Mouse (Mus musculus): Measurements from ENCODE around the gene Col4a2.

The Col4a2 gene

DNA sequence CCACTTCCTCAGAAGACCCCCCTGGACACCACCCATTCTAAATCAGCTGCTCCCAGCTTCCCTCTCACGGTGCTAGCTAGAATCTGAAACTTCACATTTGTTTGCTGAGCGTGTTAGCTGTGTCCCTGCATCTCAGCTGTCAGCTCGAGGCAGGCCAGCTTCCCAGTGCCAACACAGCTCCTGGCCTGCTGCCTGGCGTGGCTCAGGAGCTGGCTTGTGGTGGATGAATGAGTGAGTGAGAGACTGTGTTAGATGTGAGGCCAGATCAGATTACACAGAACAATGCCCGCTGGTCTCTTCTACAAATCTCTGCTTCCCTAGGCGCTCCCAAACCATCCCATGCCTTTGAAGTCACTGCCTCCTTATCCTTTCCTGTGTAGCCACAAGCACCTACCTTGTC is 106.6 kb downstream of the Col4a2 start:
- in situ Hi-C loops (cut with MboI): no loop called here

DNA sequence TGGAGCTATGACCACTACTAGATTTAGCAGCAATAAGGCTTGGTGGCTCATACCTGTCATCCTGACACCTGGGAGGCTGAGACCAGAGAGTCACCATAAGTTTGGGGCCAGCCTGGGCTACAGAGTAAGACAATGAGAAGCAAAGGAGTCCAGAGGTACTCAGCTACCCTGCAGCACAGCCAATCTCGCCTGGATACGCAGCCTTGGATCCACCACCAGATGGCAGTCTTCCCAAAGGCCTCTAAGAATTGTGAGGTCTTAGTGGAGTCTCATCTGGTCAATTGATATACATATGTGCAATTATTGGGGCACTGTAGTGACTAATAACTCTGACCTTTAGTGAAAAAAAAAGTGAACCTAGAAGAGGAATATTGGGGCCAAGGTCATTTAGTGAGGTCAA is 107.0 kb downstream of the Col4a2 start:
- in situ Hi-C loops (cut with MboI): no loop called here

DNA sequence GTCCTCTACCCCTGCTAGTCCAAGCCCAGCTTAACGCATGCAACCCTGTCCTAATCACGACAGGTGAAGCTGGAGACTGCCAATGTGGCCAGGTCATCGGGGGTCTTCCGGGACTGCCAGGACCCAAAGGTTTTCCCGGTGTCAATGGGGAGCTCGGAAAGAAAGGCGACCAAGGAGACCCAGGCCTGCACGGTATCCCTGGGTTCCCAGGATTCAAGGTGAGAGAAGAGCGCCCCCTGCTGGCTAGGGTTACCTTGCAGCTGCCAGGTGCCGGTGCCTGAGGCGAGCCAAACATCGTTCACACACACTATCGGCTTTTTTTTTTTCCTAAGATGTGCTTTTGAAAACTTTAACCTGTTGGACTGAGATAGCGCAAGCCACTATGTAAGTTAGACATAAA is 108.5 kb downstream of the Col4a2 start:
- in situ Hi-C loops (cut with MboI): no loop called here

DNA sequence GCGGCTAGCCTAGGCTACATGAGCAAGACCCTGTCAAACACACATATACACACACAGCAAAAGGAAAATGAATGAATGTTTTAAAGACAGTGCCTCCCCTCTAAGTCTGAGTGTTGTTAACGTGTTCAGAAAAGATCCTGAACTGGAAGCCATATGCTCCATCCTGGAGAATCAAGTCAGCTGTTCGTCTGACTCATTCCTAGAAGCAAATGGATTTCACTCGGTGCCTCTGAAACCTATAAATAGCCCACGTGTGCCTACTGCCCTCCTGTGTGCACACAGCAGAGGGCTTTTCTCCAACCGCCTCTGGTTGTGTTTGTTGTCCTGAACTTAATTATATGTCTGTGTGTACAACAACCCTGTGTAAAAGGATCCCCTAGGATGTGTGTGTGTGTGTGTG is 109.4 kb downstream of the Col4a2 start:
- in situ Hi-C loops (cut with MboI): no loop called here

DNA sequence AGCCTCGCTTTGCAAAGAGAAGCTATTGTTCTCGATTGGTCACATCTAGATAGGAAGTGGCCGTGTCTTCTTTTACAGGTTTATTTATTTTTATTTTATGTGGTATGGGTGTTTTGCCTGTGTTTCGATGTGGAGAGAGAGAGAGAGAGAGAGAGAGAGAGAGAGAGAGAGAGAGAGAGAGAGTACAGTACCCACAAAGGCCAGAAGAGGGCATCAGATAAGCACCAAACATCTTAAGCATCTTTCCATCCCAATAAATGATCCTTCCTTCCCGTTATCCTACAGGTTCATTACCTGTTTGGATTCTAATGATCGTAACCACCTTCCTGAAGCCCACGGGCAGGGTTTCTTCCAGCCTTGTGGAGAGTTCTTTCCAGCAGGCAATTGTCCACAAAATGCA is 110.5 kb downstream of the Col4a2 start:
- in situ Hi-C loops (cut with MboI): no loop called here

DNA sequence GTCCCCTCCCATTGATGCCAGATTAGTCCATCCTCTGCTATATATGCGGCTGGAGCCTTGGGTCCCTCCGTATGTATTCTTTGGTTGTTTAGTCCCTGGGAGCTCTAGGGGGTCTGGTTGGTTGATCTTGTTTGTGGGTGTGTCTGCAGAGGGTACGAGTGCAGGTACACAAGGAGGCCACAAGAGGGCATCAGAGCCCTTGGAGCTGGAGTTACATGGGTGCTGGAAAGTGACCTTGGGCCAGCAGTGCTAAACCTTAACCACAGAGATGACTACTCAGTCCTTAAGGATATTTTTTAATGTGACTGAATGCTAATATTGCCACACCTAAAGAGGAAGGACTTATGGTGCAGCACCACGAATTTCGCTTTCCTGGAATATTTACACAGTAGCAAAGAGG is 118.1 kb downstream of the Col4a2 start:
- in situ Hi-C loops (cut with MboI): no loop called here

DNA sequence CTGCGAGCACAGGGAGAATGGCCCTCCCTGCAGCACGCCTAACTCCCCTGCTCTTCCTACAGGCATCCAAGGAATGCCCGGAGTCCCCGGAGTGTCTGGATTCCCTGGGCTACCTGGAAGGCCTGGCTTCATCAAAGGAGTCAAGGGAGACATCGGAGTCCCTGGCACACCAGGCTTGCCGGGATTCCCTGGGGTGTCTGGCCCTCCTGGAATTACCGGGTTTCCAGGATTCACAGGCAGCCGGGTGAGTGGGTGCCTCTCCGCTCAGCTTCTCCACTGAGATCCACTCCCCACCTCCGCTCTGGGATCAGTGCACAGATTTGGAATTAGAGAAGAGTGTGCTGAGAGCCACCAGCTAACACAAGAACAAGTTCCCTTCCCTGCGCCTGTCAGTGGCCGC is 125.3 kb downstream of the Col4a2 start:
- in situ Hi-C loops (cut with MboI): no loop called here

DNA sequence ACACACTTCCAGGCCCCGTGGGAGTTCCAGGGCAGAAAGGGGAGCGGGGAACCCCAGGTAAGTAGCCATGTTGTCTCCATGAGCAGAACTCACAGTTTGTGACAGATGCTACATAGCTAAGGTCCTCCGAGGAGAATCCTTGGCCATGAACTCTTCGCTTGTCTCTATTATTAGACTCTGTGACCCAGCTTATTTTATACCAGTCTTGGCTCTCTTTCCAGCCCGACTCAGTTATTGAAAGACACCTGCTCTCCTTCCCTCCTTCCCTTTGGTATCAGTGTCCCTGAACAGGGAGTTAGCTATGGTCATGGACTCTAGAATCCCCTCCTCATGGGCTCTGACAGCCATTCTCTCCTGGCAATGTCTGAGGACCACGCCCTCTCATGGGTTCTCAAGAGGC is 128.7 kb downstream of the Col4a2 start:
- in situ Hi-C loops (cut with MboI): no loop called here

DNA sequence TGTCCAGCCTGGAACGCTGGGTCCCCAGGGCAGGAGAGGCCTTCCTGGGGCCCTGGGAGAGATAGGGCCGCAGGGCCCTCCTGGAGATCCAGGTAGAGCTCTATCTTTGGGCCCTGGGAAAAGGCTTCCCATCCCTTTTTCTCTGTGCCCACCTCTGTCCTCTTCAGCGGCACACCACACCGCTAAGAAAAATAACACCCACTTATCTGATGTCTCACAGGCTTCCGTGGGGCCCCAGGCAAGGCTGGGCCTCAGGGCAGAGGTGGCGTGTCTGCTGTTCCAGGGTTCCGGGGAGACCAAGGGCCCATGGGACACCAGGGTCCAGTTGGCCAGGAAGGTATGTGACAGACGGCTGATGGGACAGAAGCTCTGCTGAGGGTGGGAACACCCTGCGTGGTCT is 131.0 kb downstream of the Col4a2 start:
- in situ Hi-C loops (cut with MboI): no loop called here

DNA sequence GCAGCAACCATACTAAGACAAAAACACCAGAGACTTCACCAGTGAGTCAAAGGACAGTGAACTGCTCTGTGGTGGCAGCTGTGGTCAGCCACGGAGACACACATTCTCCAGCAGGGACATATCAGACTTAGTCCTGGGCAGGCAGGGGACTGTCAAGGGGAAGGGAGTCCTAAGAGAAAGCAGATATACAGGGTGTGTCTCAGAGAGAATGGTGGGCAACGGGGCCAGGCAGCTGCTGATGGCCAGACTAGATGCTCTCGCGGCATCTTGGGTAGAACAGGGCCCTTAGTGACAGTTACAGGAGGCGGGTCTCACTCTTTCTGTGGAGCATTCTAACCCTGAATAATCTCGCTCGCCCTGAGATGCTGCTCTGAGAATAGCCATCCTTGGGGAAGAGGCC is 131.6 kb downstream of the Col4a2 start:
- in situ Hi-C loops (cut with MboI): no loop called here

DNA sequence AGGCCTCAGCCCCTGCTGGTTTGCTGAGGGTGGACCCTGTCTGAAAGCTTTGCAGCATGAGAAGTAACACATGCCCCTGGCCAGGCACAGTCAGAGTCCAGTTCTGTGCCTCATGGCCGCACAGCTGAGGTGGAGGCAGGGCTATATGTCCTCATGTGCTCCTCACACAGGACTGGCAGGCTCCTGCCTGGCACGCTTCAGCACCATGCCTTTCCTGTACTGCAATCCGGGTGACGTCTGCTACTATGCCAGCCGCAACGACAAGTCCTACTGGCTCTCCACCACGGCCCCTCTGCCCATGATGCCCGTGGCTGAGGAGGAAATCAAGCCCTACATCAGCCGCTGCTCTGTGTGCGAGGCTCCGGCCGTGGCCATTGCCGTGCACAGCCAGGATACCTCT is 133.2 kb downstream of the Col4a2 start:
- in situ Hi-C loops (cut with MboI): no loop called here

DNA sequence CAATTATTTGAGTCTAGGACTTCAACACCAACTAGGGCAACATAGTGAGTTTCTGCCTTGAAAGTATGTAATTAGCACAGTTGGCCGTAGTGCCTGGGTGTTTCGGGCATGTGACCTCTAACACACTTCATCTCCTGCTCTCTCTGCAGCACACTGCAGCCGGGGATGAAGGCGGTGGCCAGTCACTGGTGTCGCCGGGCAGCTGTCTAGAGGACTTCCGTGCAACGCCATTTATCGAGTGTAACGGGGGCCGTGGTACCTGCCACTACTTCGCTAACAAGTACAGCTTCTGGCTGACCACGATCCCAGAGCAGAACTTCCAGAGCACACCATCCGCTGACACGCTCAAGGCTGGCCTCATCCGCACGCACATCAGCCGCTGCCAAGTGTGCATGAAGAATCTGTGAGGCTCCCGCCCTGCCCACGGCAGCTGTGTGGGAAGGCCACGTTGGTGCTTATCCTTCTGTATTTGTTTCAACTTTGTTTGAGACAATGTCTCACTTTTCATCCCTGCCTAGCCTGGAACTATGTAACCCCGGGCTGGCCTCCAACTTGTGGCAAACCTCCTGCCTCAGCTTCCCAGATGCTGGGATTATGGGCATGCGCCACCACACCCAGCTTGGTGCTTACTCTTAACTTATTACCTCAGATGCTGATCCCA is 135.4 kb downstream of the Col4a2 start:
- in situ Hi-C loops (cut with MboI): no loop called here

DNA sequence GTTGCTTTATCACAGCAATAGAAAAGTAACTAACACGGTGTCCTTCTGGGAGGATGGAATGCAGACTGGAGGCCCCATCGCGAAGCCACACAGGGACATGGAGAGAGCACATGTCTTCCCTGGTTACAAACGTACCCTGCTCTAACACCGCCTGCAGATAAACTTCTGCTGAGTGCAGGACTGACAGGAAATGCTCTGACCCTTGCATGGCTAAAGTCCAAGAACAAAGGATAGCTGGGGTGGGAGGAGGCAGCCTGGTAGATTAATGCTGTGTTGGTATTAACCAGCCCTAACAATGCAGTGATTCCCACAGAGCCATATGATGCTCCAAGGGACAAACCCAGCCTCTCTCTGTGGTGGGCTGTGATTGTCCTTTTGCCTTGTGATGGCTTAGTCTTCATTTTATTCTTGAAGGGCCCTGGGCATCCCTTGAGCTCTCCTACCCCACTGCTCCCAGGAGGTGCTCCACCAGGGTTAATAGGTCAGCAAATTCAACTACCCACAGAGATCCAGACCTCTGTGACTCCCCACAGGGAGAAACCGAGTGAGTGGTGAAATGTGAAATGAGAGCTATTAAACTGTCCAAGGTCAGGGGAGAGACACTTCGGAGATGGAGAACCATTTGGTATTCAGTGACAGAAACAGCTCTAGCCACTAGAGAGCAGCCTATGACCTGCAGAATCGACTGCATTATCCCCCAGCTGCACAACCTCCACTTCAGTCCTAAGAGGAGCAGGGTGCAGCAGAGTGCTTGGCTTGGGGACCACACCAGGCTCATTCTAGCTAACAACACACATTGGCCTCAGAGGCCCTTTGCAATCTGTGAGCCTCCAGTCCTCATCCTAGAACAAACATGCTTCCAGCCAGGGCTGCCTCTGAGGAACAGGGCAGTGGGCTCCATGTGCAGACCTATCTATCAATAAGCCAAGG is 137.8 kb downstream of the Col4a2 start:
- in situ Hi-C loops (cut with MboI): no loop called here

DNA sequence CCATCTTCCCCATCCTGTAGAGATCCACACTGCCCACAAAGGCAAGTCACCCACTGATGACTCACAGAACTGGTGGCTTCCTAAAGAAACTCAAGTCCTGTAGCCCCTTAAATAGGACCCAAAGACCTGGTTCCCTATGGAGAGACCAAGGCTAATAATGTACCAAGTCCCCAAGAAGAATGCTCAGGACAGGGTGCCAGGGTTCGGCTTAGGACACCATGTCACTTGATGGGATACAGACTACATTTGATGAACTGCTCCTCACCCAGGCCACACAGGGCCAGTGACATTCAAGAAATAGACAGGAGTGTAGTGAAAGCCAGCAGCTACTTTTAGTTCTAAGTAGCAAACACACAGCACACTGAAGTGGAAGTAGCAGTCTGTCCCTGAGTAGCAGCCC is 139.5 kb downstream of the Col4a2 start:
- in situ Hi-C loops (cut with MboI): no loop called here

DNA sequence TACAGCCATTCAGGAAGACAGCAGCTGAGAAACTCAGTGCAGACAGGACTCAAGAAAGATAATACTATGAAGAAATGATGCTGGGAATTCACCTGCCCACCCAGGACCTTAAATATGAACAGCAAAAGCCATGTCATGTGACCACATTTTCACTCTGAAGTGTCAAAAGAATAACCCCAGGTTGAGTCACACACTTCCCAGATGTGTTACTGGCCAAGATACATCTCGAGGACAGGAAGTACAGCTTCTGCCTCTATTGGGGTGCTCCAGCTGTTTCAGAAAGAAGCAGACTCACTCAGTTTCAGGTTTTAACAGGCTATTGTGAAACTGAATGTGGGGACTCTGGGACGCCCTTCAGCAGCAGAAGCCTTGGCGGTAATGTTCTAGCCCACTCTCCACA is 140.0 kb downstream of the Col4a2 start:
- in situ Hi-C loops (cut with MboI): no loop called here

DNA sequence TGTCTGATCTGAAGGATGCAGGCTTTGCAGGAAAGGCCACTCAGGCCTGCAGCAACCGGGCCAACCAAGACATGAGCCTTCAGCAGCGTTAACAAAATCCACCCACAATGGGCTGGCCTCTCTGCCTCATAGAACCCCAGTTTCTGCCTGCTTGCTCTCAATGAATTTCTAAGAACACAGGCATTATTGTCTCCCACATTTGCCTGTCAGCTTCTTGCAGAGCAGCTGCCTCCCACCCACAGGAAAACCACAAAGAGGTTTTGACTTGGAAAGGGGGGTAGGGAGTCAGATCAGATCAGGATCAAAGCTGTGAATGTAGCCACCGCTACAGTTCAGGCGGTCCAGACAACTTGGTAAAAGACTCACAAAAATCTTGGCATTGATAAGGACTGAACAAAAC is 140.4 kb downstream of the Col4a2 start:
- in situ Hi-C loops (cut with MboI): no loop called here

DNA sequence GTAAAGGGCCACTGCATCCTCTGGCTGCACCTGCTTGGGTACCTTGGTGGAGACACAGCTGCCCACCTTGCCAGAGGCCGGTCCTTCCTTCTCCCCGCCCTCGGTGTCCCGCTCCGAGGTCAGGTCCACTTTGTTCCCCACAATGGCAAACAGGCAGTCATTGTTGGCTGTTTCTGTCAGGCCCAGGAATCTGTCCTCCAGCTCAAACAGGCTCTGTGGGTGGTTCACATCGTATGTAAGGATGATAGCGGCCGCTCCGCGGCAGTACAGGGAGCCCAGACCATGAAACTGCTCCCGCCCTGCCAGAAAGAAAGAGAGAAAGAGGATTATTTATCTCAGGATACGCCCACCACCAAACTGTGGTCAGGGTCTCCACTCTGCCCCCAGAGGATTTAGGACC is 141.6 kb downstream of the Col4a2 start:
- in situ Hi-C loops (cut with MboI): no loop called here

DNA sequence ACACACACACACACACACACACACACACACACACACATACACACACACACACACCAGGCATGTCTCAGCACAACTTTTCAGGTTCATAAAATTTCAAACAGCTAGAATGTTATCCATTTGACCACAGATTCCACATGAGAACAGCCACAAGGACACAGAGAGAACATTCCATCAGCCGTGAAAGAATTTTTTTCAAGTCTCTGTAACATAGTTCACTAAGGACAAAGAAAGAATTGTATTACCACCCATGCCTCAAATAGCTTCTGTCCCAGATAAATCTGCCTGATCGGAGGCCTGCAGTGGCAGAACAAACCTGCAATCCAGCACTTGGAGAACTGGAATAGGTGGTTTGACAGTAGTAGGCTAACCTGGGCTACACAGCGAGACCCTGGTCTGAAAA is 144.7 kb downstream of the Col4a2 start:
- in situ Hi-C loops (cut with MboI): no loop called here

DNA sequence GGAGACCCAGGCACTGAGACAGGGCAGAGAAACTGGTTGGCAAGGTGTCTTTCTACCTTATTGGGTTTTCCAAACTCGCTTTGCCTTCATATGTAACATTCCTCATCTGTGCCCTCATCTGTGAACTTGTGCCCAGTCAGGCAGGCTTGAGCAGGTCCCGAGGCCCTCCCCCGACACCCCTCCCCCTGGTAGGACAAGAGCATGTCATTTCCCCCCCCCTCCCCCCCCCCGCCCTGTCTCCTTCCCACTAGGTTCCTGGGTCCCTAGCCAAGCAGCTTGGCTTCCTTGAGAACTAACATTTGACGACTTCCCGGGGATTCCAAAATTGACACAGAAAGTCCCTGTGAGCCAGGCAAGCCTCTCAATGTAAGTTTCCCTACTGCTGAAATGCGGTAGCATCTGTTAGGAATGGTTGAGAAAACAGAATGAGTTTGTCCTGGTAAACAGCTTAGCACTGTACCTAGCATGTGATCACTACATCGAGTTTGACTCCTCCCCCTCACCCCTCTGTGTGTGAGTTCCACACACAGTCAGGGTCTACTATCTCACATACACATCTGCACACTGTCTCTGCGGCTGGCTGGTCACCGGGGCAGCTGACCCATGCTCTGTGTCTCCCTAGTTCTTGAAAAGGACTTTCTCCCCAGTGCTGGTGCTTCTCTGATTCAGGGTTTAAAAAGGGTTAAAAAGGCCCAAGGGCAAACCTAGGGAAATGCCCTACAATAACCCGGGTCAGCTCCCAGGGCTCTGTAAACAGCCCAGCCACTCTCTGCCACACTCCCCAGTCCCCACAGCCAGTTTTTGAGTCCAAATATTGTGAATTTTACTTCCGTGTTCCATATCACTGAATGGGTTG is 145.6 kb downstream of the Col4a2 start:
- in situ Hi-C loops (cut with MboI): no loop called here

DNA sequence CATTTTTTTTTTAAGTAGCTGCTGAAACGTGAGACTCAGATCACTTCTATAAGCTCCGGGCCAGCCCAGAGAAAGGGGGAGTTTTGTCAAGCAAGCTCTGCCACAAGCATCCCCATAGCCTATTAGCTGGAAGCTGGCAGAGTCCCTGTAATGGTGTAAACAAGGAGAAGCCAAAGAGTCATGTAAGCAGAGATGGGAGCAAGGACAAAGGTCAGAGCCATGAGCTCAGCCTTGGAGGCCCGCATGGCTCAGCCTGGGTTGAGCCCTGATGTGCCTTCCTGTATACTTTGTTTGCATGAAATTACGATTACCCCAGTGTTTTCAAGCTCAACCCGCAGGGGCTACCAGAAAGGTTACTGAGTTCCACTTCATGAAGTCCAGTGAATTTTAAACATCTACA is 146.4 kb downstream of the Col4a2 start:
- in situ Hi-C loops (cut with MboI): no loop called here

DNA sequence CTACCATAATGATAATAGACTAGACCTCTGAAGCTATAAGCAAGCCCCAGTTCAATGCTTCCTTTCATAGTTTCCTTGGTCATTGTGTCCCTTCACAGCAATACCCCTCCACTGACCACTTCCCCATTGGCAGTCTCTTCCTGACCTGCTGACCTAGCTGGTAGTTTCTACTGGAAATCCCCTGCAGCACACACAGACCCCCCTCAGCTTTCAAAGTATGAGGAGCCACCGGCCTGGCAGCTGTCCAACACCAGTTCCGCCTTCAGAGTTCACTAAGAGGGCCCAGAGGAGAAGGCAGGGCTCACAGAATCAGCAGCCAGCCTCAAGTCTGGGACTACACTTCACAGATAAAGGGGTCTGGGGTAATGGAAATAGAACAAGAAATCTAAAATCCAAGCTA is 148.3 kb downstream of the Col4a2 start:
- in situ Hi-C loops (cut with MboI): no loop called here

DNA sequence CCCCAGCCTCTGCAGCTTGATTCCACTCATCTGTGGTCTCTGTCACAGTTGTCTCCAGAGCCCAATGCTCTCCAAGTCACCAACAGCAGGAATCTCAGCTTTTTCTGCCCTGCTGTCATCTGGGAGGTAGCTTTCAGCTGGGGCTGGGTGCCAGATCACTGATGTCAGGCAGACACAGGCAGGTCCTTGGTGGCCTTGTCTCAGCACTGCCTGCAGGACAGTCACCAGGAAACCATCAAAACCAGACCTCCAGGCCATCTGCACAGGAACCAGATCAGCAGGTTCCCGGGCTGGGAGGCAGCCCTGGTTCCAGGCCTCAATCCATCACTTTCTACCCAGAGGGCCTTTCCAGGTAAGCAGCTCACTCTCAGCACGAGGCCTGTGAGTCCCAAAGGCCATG is 149.2 kb downstream of the Col4a2 start:
- in situ Hi-C loops (cut with MboI): no loop called here

DNA sequence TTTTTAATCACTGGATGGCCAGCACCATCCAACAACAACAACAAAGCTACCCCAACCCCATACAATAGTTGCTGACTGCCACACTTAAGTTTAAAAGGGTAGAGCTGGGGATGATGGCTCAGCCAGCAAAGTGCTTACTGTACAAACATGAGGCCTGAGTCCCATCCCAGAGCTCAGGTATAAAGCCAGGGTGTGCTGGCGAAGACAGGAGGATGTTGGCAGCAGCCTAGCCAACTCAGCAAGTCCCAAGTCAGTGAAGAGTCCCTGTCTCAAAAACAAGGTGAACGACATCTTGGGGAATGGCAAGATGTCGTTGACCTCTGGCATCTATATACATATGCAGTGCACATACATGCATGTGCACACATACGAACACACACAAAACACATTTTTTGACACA is 150.0 kb downstream of the Col4a2 start:
- in situ Hi-C loops (cut with MboI): no loop called here

Data from mature B cell (primary cell).